Mouse (Mus musculus): ENCODE results near the gene Tmem40. TPM values are rescaled to one million over a fixed set of nuclear protein-coding genes. Genes with fewer than 3 reads are reported as not detected.

The Tmem40 gene
- total RNA-seq, 2 experiments from 2014 or later: 0.33 to 0.80 TPM

- intact Hi-C loops (cut with DNase I; ENCODE audit: low total_unique reads): no loop called here
- DNase-seq: no peak
Observed at GRCm38 (mm10) chr6:115681066-115681465, 81.1 kb downstream of the Tmem40 start.

Small RNA genes within 50 kb of the gene (microRNA-seq; reads per million reads assigned to microRNA genes)
- gene Mir7660: 0 reads per million in 2 experiments

Other genes with a start within 250 kb of the Tmem40 start
- 1 to 10 TPM; 6.0 to 7.4 TPM for gene Tsen2, start 217.7 kb downstream of the Tmem40 start, total RNA-seq (2021)
- gene Mkrn2os, start 169.8 kb downstream of the Tmem40 start, total RNA-seq (2021): under 1 TPM; 0.14 to 0.22 TPM
- gene Mkrn2, start 160.5 kb downstream of the Tmem40 start, total RNA-seq (2021): 10 to 100 TPM; 35.0 to 40.4 TPM
- gene Raf1, start 85.8 kb downstream of the Tmem40 start, total RNA-seq (2021): 10 to 100 TPM; 88.8 to 92.8 TPM
- 10 to 100 TPM; 68.1 to 86.4 TPM for gene Cand2, start 12.1 kb upstream of the Tmem40 start, total RNA-seq (2021)
- gene Rpl32, start 46.3 kb upstream of the Tmem40 start, total RNA-seq (2021): 100 to 1,000 TPM; 847 to 987 TPM
- gene Efcab12, start 76.0 kb upstream of the Tmem40 start, total RNA-seq (2021): under 1 TPM; 0.08 to 0.18 TPM
- gene Mbd4, start 91.0 kb upstream of the Tmem40 start, total RNA-seq (2021): 1 to 10 TPM; 1.4 to 2.2 TPM
- 10 to 100 TPM; 11.0 to 19.0 TPM for gene Ift122, start 91.1 kb upstream of the Tmem40 start, total RNA-seq (2021)
- under 1 TPM; 0.14 to 0.22 TPM for gene Rho, start 169.3 kb upstream of the Tmem40 start, total RNA-seq (2021)
- gene H1foo, start 182.5 kb upstream of the Tmem40 start, total RNA-seq (2021): not detected
- 10 to 100 TPM; 65.6 to 80.3 TPM for gene Plxnd1, start 232.6 kb upstream of the Tmem40 start, total RNA-seq (2021)

Data from gastrocnemius, postnatal 14 days (tissue).